Mouse (Mus musculus) limb, embryonic 15.5 days (tissue): ENCODE measurements around the gene Stambpl1. TPM values are rescaled to one million over a fixed set of nuclear protein-coding genes. Genes with fewer than 3 reads are reported as not detected.
"Not testable (repeated sequence)": the region's sequence is repeated elsewhere in the genome, so short reads cannot be mapped to it uniquely, and the experiment has no call there.

ENCODE experiments used
- ATAC-seq: fragments of 200-750 bp; cut with Nextera tagmentation; 2 replicates; pipeline ENCODE4 v1.8.0; 2017; ENCODE audit warnings: low read depth, moderate TSS enrichment; ENCODE audit not compliant: insufficient number of reproducible peaks, low FRiP score, low TSS enrichment
- H3K27ac ChIP-seq: fragments of 300-500 bp; sonication (generic); 2 replicates; pipeline ENCODE4 v1.5.1; 2015; ENCODE audit warnings: moderate library complexity, mild to moderate bottlenecking, inconsistent platforms
- H3K27me3 ChIP-seq: fragments of 300-500 bp; sonication (generic); 2 replicates; pipeline ENCODE4 v1.6.1; 2015; ENCODE audit warnings: inconsistent platforms
- H3K36me3 ChIP-seq: fragments of 300-500 bp; sonication (generic); 2 replicates; pipeline ENCODE4 v1.6.1; 2015; ENCODE audit warnings: inconsistent platforms
- H3K4me1 ChIP-seq: fragments of 300-500 bp; sonication (generic); 2 replicates; pipeline ENCODE4 v1.6.1; 2015; ENCODE audit warnings: inconsistent platforms
- H3K4me2 ChIP-seq: fragments of 300-500 bp; sonication (generic); 2 replicates; pipeline ENCODE4 v1.6.1; 2015; ENCODE audit warnings: mild to moderate bottlenecking, inconsistent platforms
- H3K4me3 ChIP-seq: fragments of 300-500 bp; sonication (generic); 2 replicates; pipeline ENCODE4 v1.5.1; 2015; ENCODE audit warnings: mild to moderate bottlenecking, inconsistent platforms
- H3K9ac ChIP-seq: fragments of 300-500 bp; sonication (generic); 2 replicates; pipeline ENCODE4 v1.6.1; 2015; ENCODE audit warnings: inconsistent platforms
- H3K9me3 ChIP-seq: fragments of 300-500 bp; sonication (generic); 2 replicates; pipeline ENCODE4 v1.6.1; 2016; ENCODE audit warnings: inconsistent platforms
- whole genome bisulfite sequencing: fragments of 180-500 bp; shearing (Covaris S2); methylation state at CpG from one replicate; pipeline ENCODE4 v1.1.7; 2015; 5-methylcytosine and 5-hydroxymethylcytosine counted together
- polyA plus RNA-seq: library from polyadenylated mRNA; unstranded; fragments of >200 nt; fragmentation: Nextera tagmentation; extraction: Ambion mirVana; gene quantifications from 2 replicates; pipeline ENCODE4 v1.2.1, GENCODE M21; 2015

The Stambpl1 gene
- polyA plus RNA-seq, 1 experiment from 2014 or later, result 15.4 TPM

- H3K9ac ChIP-seq, result no peak overlapping the region
- H3K27me3 ChIP-seq, result no peaks in the 10 kb centered on the region
- 32% methylated on average over 2 of the region's 2 CpGs for WGBS
- H3K4me1 ChIP-seq, result peaks cover under 1% of the 10 kb centered on the region
- no peak overlapping the region for H3K4me2 ChIP-seq
- no peaks in the 10 kb centered on the region for H3K9me3 ChIP-seq
- no peak overlapping the region for H3K4me3 ChIP-seq
- no peak overlapping the region for H3K27ac ChIP-seq
- ATAC-seq, result no peak
- H3K36me3 ChIP-seq, result no peaks in the 10 kb centered on the region
Observed at GRCm38 (mm10) chr19:34199488-34199887, 7.5 kb downstream of the Stambpl1 start.

- no peaks in the 10 kb centered on the region for H3K4me1 ChIP-seq
- H3K36me3 ChIP-seq, result no peaks in the 10 kb centered on the region
- 85% methylated on average over 2 of the region's 2 CpGs for WGBS
- no peaks in the 10 kb centered on the region for H3K27me3 ChIP-seq
- no peak for ATAC-seq
- H3K4me3 ChIP-seq, result no peak overlapping the region
- H3K9ac ChIP-seq, result no peak overlapping the region
- H3K27ac ChIP-seq, result no peak overlapping the region
- H3K4me2 ChIP-seq, result no peak overlapping the region
- H3K9me3 ChIP-seq, result no peaks in the 10 kb centered on the region
Observed at GRCm38 (mm10) chr19:34202668-34203067, 10.6 kb downstream of the Stambpl1 start.

GRCm38 (mm10) chr19:34206128-34206527 is 14.1 kb downstream of the Stambpl1 start:
- H3K4me3 ChIP-seq, H3K36me3 ChIP-seq, H3K4me2 ChIP-seq, H3K9ac ChIP-seq, H3K9me3 ChIP-seq, H3K27ac ChIP-seq, H3K4me1 ChIP-seq, ATAC-seq, H3K27me3 ChIP-seq: not testable (repeated sequence)
- WGBS, result 82% methylated on average over 4 of the region's 4 CpGs

- Histone ChIP-seq H3K27me3 (no peaks in the 10 kb centered on the region), H3K4me2 (no peak overlapping the region), H3K4me3 (no peak overlapping the region), H3K36me3 (no peaks in the 10 kb centered on the region), H3K9me3 (no peaks in the 10 kb centered on the region), H3K4me1 (no peaks in the 10 kb centered on the region), H3K9ac (no peak overlapping the region), H3K27ac (no peak overlapping the region)
- 91% methylated on average over 8 of the region's 8 CpGs for WGBS
- ATAC-seq, result no peak
Observed at GRCm38 (mm10) chr19:34206760-34207440, 14.9 kb downstream of the Stambpl1 start.

GRCm38 (mm10) chr19:34209031-34209430 is 17.0 kb downstream of the Stambpl1 start:
- no peaks in the 10 kb centered on the region for H3K4me1 ChIP-seq
- 77% methylated on average over 3 of the region's 3 CpGs for WGBS
- no peaks in the 10 kb centered on the region for H3K27me3 ChIP-seq
- H3K9me3 ChIP-seq, result no peaks in the 10 kb centered on the region
- H3K4me3 ChIP-seq, result no peak overlapping the region
- no peak overlapping the region for H3K9ac ChIP-seq
- no peak overlapping the region for H3K4me2 ChIP-seq
- no peak overlapping the region for H3K27ac ChIP-seq
- H3K36me3 ChIP-seq, result no peaks in the 10 kb centered on the region
- ATAC-seq, result no peak

GRCm38 (mm10) chr19:34209930-34210581 is 18.0 kb downstream of the Stambpl1 start:
- Histone ChIP-seq H3K4me3 (no peak overlapping the region), H3K9ac (no peak overlapping the region), H3K4me2 (no peak overlapping the region), H3K27me3 (no peaks in the 10 kb centered on the region), H3K27ac (no peak overlapping the region), H3K9me3 (no peaks in the 10 kb centered on the region), H3K36me3 (no peaks in the 10 kb centered on the region), H3K4me1 (no peaks in the 10 kb centered on the region)
- WGBS, result 73% methylated on average over 8 of the region's 8 CpGs
- no peak for ATAC-seq

GRCm38 (mm10) chr19:34210841-34211240 is 18.8 kb downstream of the Stambpl1 start:
- no peak overlapping the region for H3K4me3 ChIP-seq
- WGBS, result 60% methylated on average over 2 of the region's 2 CpGs
- H3K27ac ChIP-seq, result no peak overlapping the region
- H3K9ac ChIP-seq, result no peak overlapping the region
- no peaks in the 10 kb centered on the region for H3K27me3 ChIP-seq
- no peak for ATAC-seq
- no peak overlapping the region for H3K4me2 ChIP-seq
- no peaks in the 10 kb centered on the region for H3K4me1 ChIP-seq
- H3K36me3 ChIP-seq, result no peaks in the 10 kb centered on the region
- no peaks in the 10 kb centered on the region for H3K9me3 ChIP-seq

GRCm38 (mm10) chr19:34212489-34213250 is 20.6 kb downstream of the Stambpl1 start:
- whole genome bisulfite sequencing, result 85% methylated on average over 12 of the region's 12 CpGs
- no peaks in the 10 kb centered on the region for H3K36me3 ChIP-seq

GRCm38 (mm10) chr19:34213251-34213645 is 21.2 kb downstream of the Stambpl1 start:
- Histone ChIP-seq H3K36me3 (no peaks in the 10 kb centered on the region), H3K27me3 (no peaks in the 10 kb centered on the region), H3K4me1 (0 out of 2 replicates have a peak, but pooled peaks cover 2% of the 10 kb centered on the region), H3K27ac (no peak overlapping the region), H3K4me3 (no peak overlapping the region), H3K9me3 (no peaks in the 10 kb centered on the region), H3K9ac (no peak overlapping the region), H3K4me2 (no peak overlapping the region)
- no peak for ATAC-seq

More at GRCm38 (mm10) chr19:34212489-34213250, 20.6 kb downstream of the Stambpl1 start:
- H3K4me2 ChIP-seq, result no peak overlapping the region
- H3K4me3 ChIP-seq, result no peak overlapping the region
- ATAC-seq, result no peak
- H3K9me3 ChIP-seq, result no peaks in the 10 kb centered on the region
- H3K27ac ChIP-seq, result no peak overlapping the region
- no peak overlapping the region for H3K9ac ChIP-seq
- H3K4me1 ChIP-seq, result 0 out of 2 replicates have a peak, but pooled peaks cover 2% of the 10 kb centered on the region
- no peaks in the 10 kb centered on the region for H3K27me3 ChIP-seq

- Histone ChIP-seq H3K4me3 (no peak overlapping the region), H3K4me2 (no peak overlapping the region), H3K9me3 (no peaks in the 10 kb centered on the region), H3K9ac (no peak overlapping the region), H3K36me3 (no peaks in the 10 kb centered on the region), H3K27me3 (no peaks in the 10 kb centered on the region), H3K4me1 (0 out of 2 replicates have a peak, but pooled peaks cover 2% of the 10 kb centered on the region), H3K27ac (no peak overlapping the region)
- 54% methylated on average over 4 of the region's 4 CpGs for WGBS
- ATAC-seq, result no peak
Observed at GRCm38 (mm10) chr19:34214136-34214535, 22.1 kb downstream of the Stambpl1 start.

GRCm38 (mm10) chr19:34216956-34217355 is 24.9 kb downstream of the Stambpl1 start:
- no peak for ATAC-seq
- WGBS, result 56% methylated on average over 5 of the region's 5 CpGs
- H3K9me3 ChIP-seq, result no peaks in the 10 kb centered on the region
- no peak overlapping the region for H3K4me3 ChIP-seq
- H3K9ac ChIP-seq, result no peak overlapping the region
- H3K36me3 ChIP-seq, result 0 out of 2 replicates have a peak, but pooled peaks cover 2% of the 10 kb centered on the region
- 0 out of 2 replicates have a peak, but pooled peaks cover 2% of the 10 kb centered on the region for H3K4me1 ChIP-seq
- H3K27ac ChIP-seq, result no peak overlapping the region
- no peaks in the 10 kb centered on the region for H3K27me3 ChIP-seq
- H3K4me2 ChIP-seq, result no peak overlapping the region

GRCm38 (mm10) chr19:34217761-34218160 is 25.7 kb downstream of the Stambpl1 start:
- H3K9me3 ChIP-seq, result no peaks in the 10 kb centered on the region
- 82% methylated on average over 3 of the region's 3 CpGs for WGBS

More at GRCm38 (mm10) chr19:34217761-34218160, 25.7 kb downstream of the Stambpl1 start:
- H3K4me2 ChIP-seq, result no peak overlapping the region
- H3K36me3 ChIP-seq, result 0 out of 2 replicates have a peak, but pooled peaks cover 2% of the 10 kb centered on the region
- H3K27ac ChIP-seq, result no peak overlapping the region
- 0 out of 2 replicates have a peak, but pooled peaks cover 2% of the 10 kb centered on the region for H3K4me1 ChIP-seq
- ATAC-seq, result no peak
- no peak overlapping the region for H3K4me3 ChIP-seq
- no peak overlapping the region for H3K9ac ChIP-seq
- no peaks in the 10 kb centered on the region for H3K27me3 ChIP-seq
